Mouse (Mus musculus): Measurements from ENCODE around the gene Cbx6.

The Cbx6 gene

GRCm38 (mm10) chr15:79802304-79802703 is 32.2 kb downstream of the Cbx6 start:
- DNase-seq (ENCODE audit: low spot score) = no peak

GRCm38 (mm10) chr15:79801646-79802045 is 32.8 kb downstream of the Cbx6 start:
- no peak for DNase-seq (ENCODE audit: low spot score)

- no peak for DNase-seq (ENCODE audit: low spot score)
Measured at GRCm38 (mm10) chr15:79800701-79801100, 33.8 kb downstream of the Cbx6 start.

- DNase-seq (ENCODE audit: low spot score) = no peak
Measured at GRCm38 (mm10) chr15:79798591-79798990, 35.9 kb downstream of the Cbx6 start.

- DNase-seq (ENCODE audit: low spot score) = no peak
Measured at GRCm38 (mm10) chr15:79797680-79798079, 36.8 kb downstream of the Cbx6 start.

- no peak for DNase-seq (ENCODE audit: low spot score)
Measured at GRCm38 (mm10) chr15:79797096-79797495, 37.4 kb downstream of the Cbx6 start.

GRCm38 (mm10) chr15:79796256-79796655 is 38.2 kb downstream of the Cbx6 start:
- no peak for DNase-seq (ENCODE audit: low spot score)

- no peak for DNase-seq (ENCODE audit: low spot score)
Measured at GRCm38 (mm10) chr15:79794173-79794572, 40.3 kb downstream of the Cbx6 start.

- DNase-seq (ENCODE audit: low spot score) = no peak
Measured at GRCm38 (mm10) chr15:79793076-79793475, 41.4 kb downstream of the Cbx6 start.

- DNase-seq (ENCODE audit: low spot score) = no peak
Measured at GRCm38 (mm10) chr15:79792455-79792854, 42.0 kb downstream of the Cbx6 start.

- peak; percentile 69 for DNase-seq (ENCODE audit: low spot score)
Measured at GRCm38 (mm10) chr15:79791502-79791901, 43.0 kb downstream of the Cbx6 start.

- no peak for DNase-seq (ENCODE audit: low spot score)
Measured at GRCm38 (mm10) chr15:79790905-79791304, 43.6 kb downstream of the Cbx6 start.

- no peak for DNase-seq (ENCODE audit: low spot score)
Measured at GRCm38 (mm10) chr15:79790111-79790510, 44.4 kb downstream of the Cbx6 start.

- DNase-seq (ENCODE audit: low spot score) = no peak
Measured at GRCm38 (mm10) chr15:79787815-79788214, 46.7 kb downstream of the Cbx6 start.

GRCm38 (mm10) chr15:79785056-79785455 is 49.4 kb downstream of the Cbx6 start:
- no peak for DNase-seq (ENCODE audit: low spot score)

- DNase-seq (ENCODE audit: low spot score) = no peak
Measured at GRCm38 (mm10) chr15:79777749-79778148, 56.7 kb downstream of the Cbx6 start, which contains the start of gene Dnal4. TSS of gene Dnal4 (minus strand) at chr15:79777849.

- no peak for DNase-seq (ENCODE audit: low spot score)
Measured at GRCm38 (mm10) chr15:79775662-79776061, 58.8 kb downstream of the Cbx6 start.

GRCm38 (mm10) chr15:79774117-79775027 is 60.1 kb downstream of the Cbx6 start:
- DNase-seq (ENCODE audit: low spot score) = peak; percentile 98
